Mouse (Mus musculus): ENCODE measurements around the gene Thumpd2. TPM values are rescaled to one million over a fixed set of nuclear protein-coding genes. Genes with fewer than 3 reads are reported as not detected.
A peak's percentile ranks its signal among the peaks of the same experiment; 100 is the strongest.

Thumpd2 gene
- total RNA-seq, 2 experiments from 2014 or later = 6.2 to 6.3 TPM

GRCm38 (mm10) chr17:81027331-81027730 lies 37.6 kb downstream of the Thumpd2 start:
- intact Hi-C loops (cut with DNase I) = no loop called here
- Histone ChIP-seq H3K4me3 (no peak overlapping the region), H3K27ac (no peak overlapping the region)
- DNase-seq (ENCODE audit: extremely low spot score in 1 of 2, low spot score in 2 of 2) = no peak
- TF ChIP-seq CTCF (IDR thresholded peaks at IDR 0.05) = no peak

DNA sequence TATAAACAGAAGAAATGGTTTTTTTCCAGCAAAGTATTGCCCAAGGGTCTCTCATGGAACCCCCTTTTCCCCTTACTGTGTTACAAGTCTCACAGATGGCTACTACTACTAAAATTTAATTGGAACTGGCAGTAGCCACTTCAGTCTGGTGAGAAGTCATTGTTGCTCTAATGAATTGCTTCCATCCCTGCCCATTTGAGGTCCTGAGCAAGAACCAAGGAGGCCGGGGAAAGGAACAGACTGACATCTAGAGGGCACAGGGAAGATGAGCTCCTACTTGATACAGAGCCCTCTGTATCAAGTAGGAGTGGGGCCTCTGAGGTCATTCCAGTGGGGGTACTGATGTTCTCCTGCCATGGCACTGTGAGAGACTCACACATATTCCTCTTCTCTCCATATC lies 47.8 kb downstream of the Thumpd2 start:
- H3K27ac ChIP-seq = no peak overlapping the region
- H3K4me3 ChIP-seq = no peak overlapping the region
- TF ChIP-seq CTCF (IDR thresholded peaks at IDR 0.05) = peak; percentile 17
- no peak for DNase-seq (ENCODE audit: extremely low spot score in 1 of 2, low spot score in 2 of 2)
- intact Hi-C loops (cut with DNase I) = no loop called here

DNA sequence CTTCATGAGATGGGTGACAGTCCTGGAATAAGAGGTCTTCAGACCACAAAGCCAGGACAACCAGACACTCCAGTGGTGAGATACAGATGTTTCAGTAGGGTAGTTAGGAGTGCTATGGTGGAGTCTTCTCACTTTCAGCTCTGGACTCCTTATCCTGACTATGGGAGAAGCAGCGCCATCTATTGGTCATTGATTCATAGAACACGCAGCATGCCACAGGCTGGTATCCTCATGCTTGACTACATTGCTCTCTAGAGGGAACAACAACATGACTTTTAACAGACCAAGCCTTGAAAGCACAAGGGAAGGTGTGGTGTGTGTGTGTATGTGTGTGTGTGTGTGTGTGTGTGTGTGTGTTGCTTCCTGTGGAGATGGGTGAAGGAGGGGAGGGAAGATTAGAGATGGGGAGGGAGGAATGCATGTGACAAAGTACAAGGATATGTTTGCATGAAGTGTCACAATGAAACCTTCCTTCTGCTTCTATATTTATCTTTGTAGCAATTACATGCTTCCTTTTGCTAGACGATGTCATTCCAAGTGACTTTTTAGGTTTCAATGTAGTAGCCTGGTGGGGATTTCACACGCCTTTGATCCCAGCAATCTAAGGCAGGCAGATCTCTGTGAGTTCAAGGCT lies 49.0 kb downstream of the Thumpd2 start:
- Histone ChIP-seq H3K4me3 (no peak overlapping the region), H3K27ac (no peak overlapping the region)
- peak; percentile 63 for TF ChIP-seq CTCF (IDR thresholded peaks at IDR 0.05)
- intact Hi-C loops (cut with DNase I) = no loop called here
- DNase-seq (ENCODE audit: extremely low spot score in 1 of 2, low spot score in 2 of 2) = peak in 1 of 2 experiments; percentile 47

- TF ChIP-seq CTCF (IDR thresholded peaks at IDR 0.05) = no peak
- Histone ChIP-seq H3K27ac (peak overlapping the region; percentile 58), H3K4me3 (peak overlapping the region; percentile 9; the same call in 1 of the 2 replicates)
- intact Hi-C loops (cut with DNase I) = loop anchor here (5.0 kb wide), 1 partner anchor 389 kb away; no protein-coding TSS in a partner anchor
- peak in 1 of 2 experiments; percentile 28 for DNase-seq (ENCODE audit: extremely low spot score in 1 of 2, low spot score in 2 of 2)
These were observed 53.8 kb downstream of the Thumpd2 start for GRCm38 (mm10) chr17:81010844-81011685.

DNA sequence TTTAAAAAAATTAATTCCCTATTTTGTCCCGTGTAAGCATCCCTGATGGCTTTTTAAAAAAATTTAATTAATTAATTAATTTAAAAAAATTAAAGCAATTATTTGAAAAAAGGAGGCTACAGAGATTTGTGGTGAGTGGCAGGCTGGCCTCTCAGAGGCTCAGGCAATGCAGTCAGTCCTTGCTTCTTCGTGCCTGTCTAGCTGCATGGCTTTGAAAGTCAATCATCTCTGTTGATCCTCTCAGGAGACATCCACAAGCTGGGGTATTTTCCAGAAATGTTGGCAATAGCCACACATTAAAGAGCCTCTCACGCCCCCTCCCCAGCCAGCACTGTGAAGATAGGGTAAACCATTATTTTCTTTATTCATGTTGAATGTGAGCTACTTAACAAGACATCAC lies 54.7 kb downstream of the Thumpd2 start:
- DNase-seq (ENCODE audit: extremely low spot score in 1 of 2, low spot score in 2 of 2) = no peak
- Histone ChIP-seq H3K4me3 (no peak overlapping the region), H3K27ac (0 out of 2 replicates have a peak overlapping the region, but pooled peaks have one; percentile 26)
- TF ChIP-seq CTCF (IDR thresholded peaks at IDR 0.05) = no peak
- intact Hi-C loops (cut with DNase I) = loop anchor here (5.0 kb wide), 1 partner anchor 388 kb away; no protein-coding TSS in a partner anchor

GRCm38 (mm10) chr17:81009112-81009511 lies 55.8 kb downstream of the Thumpd2 start:
- H3K27ac ChIP-seq = no peak overlapping the region
- H3K4me3 ChIP-seq = no peak overlapping the region
- DNase-seq (ENCODE audit: extremely low spot score in 1 of 2, low spot score in 2 of 2) = no peak
- intact Hi-C loops (cut with DNase I) = no loop called here
- no peak for TF ChIP-seq CTCF (IDR thresholded peaks at IDR 0.05)

GRCm38 (mm10) chr17:81005292-81005691 lies 59.6 kb downstream of the Thumpd2 start:
- no peak for TF ChIP-seq CTCF (IDR thresholded peaks at IDR 0.05)
- H3K4me3 ChIP-seq = no peak overlapping the region
- no peak for DNase-seq (ENCODE audit: extremely low spot score in 1 of 2, low spot score in 2 of 2)
- no peak overlapping the region for H3K27ac ChIP-seq
- intact Hi-C loops (cut with DNase I) = no loop called here

- TF ChIP-seq CTCF (IDR thresholded peaks at IDR 0.05) = no peak
- intact Hi-C loops (cut with DNase I) = no loop called here
- Histone ChIP-seq H3K27ac (no peak overlapping the region), H3K4me3 (no peak overlapping the region)
- DNase-seq (ENCODE audit: extremely low spot score in 1 of 2, low spot score in 2 of 2) = no peak
These were observed 60.4 kb downstream of the Thumpd2 start for GRCm38 (mm10) chr17:81004454-81004853.

DNA sequence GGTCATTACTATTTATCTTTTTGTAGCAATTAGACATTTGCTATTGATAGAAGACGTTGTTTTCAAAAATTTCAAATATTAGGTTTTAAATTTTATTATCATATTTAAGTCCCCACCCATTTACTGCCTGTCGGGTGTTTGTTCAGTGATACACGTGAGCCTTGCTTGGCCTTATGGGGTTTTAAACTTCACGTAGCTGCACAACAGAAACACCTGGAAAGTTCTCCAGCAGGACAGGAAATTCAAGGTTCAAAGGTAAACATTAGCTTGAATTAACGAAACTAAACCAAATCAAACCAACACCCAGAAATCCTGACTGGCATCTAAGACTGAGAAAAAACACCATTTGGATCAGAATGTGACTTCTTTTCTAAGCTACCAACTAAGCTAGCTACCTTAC lies 62.8 kb downstream of the Thumpd2 start:
- H3K4me3 ChIP-seq = no peak overlapping the region
- intact Hi-C loops (cut with DNase I) = no loop called here
- no peak overlapping the region for H3K27ac ChIP-seq
- DNase-seq (ENCODE audit: extremely low spot score in 1 of 2, low spot score in 2 of 2) = no peak
- no peak for TF ChIP-seq CTCF (IDR thresholded peaks at IDR 0.05)

GRCm38 (mm10) chr17:81001647-81002046 lies 63.2 kb downstream of the Thumpd2 start:
- intact Hi-C loops (cut with DNase I) = no loop called here
- no peak overlapping the region for H3K4me3 ChIP-seq
- no peak overlapping the region for H3K27ac ChIP-seq
- no peak for TF ChIP-seq CTCF (IDR thresholded peaks at IDR 0.05)
- DNase-seq (ENCODE audit: extremely low spot score in 1 of 2, low spot score in 2 of 2) = no peak

DNA sequence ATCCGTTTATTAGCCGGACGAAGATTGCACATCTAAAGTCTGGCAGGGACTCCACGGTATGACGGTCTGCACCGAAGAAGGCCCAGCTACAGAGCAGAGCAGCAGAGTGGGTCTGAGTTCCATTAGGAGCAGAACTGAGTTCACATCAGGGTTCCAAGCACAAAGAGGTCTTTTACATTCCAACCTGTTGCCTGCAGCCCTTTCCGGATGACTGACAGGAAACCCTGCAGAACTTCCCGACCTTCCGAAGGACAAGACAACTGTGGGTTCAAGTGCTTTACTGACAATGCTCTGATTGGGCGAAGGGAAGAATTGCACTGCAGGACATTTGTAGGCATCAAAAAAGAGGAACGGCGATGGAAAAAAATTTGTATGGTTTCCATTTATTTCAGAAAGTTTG lies 63.9 kb downstream of the Thumpd2 start:
- H3K27ac ChIP-seq = no peak overlapping the region
- no peak for TF ChIP-seq CTCF (IDR thresholded peaks at IDR 0.05)
- intact Hi-C loops (cut with DNase I) = no loop called here

DNA sequence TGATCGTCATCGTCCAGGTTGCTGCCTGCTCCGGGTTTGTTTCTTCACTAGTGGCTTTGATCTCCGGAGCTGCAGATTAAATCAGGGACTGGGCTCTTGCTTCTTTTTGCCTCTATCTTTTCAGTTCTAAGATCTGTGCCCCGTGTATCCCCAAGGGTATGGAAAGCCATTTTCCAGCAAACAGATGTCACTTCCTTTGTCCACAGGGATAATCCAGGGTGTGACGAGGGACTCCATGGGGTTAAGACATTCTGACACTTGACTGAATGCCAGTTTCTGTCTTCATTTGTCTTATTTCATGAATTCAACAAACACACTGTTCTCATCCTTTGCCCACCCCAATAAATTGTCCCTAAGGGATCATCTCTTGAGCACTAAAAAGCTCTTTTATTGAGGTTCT lies 65.9 kb downstream of the Thumpd2 start:
- TF ChIP-seq CTCF (IDR thresholded peaks at IDR 0.05) = no peak
- no peak overlapping the region for H3K4me3 ChIP-seq
- intact Hi-C loops (cut with DNase I) = no loop called here
- H3K27ac ChIP-seq = no peak overlapping the region
- DNase-seq (ENCODE audit: extremely low spot score in 1 of 2, low spot score in 2 of 2) = no peak

More for the DNA sequence above, 63.9 kb downstream of the Thumpd2 start:
- no peak for DNase-seq (ENCODE audit: extremely low spot score in 1 of 2, low spot score in 2 of 2)
- no peak overlapping the region for H3K4me3 ChIP-seq
